Mouse (Mus musculus) retina, postnatal 1 day (tissue): ENCODE data around the gene Znfx1.

Source experiments
- DNase-seq: peaks from one replicate; pipeline ENCODE4 v3.0.0-alpha.2; 2012

The Znfx1 gene

DNA sequence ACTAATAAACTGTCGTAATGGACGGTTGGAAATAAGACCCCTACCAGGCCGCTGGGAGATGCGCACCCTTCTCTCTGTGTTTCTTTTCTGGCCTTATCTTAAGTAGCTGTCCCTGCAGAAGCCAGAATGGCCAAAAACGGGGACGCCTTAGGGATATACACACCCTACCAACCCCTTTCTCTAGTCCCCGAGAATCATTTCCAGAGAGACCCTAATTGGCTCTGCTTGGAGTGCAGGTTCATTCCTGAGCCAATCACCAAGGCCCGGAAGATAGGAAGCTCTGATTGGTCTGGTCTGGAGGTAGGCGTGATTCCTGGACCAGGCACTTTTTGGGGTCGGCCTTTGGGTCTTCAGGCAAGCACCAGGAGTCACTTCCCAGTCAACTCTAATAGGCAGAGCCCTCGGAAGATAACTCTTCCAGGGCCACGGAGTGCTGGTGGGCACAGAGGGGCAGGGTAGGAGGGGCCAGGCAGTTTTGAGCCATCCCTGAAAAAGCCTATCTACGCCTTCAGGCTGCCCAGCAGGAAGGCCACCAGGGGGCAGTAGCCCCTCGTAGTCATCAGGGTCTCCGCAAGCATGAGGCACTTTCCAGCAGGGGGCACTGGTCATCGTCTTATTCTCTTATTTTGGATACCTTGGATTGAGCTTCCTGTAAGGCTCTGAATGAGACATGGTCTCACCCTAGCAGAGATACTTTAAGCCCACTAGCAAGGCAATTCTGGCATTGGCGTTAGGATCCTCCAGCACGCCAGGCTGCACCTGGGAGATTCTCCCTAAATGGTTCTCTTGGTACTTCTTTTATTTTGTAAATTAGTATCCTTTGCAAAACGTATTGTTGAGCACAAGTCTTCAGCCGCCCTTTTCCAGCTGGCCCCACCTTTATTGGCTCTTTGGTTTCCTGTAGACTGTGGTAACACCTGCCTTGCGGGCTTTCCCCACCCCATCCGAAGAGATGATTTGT, 9.1 kb upstream of the Znfx1 start:
- DNase-seq = peak; percentile 96

DNA sequence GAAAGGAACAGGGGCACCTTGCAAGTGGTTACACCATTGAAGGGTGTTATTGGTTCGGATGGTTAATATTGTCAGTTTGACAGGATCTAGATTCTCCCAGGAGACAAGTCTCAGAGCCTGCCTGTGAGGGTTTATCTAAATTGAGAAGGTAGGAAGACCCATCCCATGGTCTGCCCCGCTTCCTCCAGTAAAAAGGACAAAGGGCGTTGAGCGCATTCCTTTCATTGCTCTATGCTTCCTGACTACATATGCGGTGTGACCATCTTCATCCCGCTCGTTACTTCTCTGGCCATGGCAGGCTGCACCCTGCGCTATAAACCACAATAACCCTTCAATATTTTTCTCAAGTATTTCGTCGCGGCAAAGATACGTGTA, 8.4 kb upstream of the Znfx1 start:
- no peak for DNase-seq

DNA sequence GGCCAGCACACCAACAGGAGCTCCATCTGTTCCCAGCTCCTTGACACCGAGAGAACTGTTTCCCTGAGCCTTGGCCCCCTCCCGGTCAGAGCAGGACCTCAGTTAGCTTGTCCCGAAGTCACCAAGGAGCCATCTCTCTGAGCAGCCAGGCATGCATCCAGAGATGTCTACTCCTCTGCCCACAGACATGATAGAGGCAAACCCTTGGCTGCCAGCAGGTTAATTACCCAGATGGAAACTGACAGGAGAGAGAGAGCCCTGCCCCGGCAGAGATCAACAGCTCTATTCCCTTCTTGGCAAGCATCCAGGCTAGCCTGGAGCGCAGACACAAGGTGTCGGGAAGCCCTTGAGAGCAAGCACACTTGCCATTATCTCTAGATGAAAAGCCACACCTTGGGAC, 7.5 kb upstream of the Znfx1 start:
- DNase-seq = no peak

DNA sequence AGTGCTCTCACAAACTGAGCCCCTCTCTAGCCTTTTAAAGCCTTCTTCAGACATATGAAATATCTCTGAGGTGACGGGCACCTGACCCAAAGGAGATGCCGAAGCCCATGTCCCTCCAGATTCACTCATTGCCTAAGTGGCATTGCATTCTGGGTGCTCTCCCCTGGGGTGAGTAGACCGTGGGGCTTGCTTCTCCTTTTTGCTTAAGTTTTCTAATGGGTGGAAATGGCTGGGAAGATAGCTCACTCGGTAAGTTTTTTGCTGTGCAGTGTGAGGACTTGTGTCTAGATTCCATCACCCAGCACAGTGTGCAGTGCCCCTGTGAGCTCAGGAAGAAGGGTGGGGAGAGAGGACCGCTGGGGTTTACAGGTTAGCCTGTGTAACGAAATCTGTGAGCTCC, 4.8 kb upstream of the Znfx1 start:
- DNase-seq = no peak

DNA sequence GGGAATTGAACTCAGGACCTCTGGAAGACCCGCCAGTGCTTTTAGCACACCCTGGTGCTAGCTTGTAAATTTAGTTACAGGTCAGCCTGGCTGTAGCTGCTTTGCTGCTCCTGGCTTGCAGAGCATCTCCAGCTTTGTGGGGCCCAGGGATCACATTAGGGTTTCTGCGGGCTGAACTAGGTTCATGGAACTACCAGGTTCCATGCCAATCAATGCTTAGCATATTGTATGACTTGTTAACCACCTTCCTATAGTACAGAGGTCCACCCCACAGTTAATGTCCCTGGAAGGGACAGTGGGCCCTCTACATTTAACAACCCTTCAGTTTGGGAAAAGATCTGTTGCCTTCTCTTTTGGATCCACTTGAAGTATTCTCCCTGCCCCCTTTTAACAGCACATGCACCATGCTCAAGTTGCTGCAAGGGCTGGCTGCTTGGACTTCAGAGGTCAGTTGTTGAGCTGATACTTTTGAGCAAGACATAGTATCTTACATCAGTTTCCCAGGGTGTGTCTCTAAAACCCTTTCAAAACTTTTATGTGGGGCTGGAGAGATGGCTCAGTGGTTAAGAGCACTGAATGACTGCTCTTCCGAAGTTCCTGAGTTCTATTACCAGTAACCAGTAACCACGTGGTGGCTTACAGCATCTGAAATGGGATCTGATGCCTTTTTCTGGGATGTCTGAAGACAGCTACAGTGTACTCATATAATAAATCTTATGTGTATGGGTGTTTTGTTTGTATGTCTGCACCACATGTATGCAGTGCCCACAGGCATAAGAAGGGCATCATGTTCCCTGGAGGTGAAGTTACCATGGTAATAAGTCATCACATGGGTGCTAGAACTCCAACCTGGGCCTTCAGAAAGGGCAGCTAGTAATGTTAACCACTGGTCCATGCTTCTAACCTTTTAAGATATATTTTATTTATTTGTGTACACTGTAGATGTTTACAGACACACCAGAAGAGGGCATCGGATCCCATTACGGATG, 4.0 kb upstream of the Znfx1 start:
- DNase-seq = no peak

DNA sequence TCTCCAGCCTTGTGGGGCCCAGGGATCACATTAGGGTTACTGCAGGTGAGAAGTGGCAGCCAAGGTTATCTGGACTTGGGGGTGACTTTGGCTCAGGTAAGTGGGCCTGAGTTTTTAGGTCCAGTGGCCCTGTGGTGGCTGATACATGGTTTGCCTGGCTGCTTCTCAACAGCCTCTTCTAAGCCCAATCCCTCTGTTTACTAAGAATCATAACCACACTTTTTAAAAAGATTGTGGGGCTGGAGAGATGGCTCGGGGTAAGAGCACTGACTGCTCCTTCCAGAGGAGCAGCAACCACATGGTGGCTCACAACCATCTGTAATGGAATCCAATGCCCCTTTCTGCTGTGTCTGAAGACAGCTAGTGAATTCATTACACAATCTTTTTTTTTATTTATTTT, 3.2 kb upstream of the Znfx1 start:
- no peak for DNase-seq

DNA sequence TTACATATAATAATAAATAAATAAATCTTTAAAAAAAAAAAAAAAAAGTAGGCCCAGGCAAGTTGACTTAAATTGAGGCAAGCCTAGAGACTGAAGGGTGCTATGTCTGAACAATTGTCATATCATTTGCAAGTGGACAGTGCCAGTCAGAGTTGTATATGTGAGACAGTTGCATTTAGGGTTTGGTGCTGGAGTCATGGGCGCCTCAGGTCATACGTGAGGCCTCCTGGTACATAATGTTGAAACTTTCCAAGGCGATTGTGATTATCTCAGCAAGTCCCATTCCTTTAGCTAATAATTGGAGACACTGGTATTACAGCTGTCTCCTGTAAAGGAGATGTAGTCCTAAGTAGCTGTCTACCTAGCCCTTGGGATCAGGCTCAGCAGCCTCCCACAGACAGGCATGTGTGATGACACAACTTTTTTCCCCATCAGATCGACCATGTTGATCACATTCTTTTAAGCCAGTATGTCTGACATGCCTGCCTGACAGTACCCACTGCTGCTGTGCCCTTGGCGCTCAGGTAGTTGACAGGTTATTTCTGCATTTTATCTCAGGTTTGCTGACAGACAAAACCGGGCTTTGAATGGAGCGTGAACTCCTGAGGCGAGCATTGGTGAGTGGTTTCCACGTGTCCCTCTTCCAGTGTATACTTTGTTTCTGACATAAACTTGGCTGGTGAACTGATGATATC, 1.9 kb upstream of the Znfx1 start:
- DNase-seq = no peak

DNA sequence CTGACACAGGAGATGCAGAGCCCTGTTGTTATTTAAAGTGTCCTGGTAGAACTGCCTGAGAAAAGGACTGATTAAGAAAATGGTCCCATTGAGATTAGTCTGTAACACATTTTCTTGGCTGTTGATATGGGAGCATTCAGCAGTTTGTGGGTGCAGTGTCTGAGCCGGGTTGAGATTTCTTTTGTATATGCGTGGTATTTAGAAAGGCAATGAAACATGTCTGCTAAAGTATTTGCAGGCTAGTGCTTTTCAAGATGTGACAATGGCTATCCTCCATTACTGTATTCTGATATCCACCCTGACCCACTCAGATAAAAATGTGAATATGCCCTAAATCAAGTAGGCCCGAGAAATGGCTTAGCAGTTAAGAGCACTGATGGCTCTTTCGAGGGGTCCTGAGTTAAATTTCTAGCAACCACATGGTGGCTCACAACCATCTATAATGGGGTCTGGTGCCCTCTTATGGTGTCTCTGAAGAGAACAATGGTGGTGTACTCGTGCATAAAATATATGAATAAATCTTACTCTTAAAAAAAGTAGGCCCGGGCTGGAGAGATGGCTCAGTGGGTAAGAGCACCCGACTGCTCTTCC, 1.2 kb upstream of the Znfx1 start:
- no peak for DNase-seq

DNA sequence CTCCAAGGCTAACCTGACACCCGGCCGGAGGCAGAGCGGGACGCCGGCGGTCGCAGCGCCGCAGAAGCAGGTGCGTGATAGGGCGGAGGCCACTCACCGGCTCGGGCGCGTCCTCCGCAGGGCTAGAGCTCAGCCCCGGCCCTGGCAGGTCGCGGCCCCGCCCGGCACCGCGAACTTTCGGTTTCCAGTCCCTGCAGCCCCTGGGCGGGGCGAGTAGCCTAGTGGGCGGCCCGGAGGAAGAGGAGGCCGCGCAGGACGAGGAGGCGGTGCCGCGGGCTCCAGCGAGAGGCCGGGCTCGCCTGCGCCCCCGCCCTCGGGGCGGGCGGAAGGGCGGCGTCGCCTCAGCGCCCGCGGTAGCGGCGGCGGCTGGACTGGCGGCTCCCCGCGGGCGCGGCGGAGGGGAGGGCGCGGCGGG, 311 bp downstream of the Znfx1 start:
- peak; percentile 94 for DNase-seq

DNA sequence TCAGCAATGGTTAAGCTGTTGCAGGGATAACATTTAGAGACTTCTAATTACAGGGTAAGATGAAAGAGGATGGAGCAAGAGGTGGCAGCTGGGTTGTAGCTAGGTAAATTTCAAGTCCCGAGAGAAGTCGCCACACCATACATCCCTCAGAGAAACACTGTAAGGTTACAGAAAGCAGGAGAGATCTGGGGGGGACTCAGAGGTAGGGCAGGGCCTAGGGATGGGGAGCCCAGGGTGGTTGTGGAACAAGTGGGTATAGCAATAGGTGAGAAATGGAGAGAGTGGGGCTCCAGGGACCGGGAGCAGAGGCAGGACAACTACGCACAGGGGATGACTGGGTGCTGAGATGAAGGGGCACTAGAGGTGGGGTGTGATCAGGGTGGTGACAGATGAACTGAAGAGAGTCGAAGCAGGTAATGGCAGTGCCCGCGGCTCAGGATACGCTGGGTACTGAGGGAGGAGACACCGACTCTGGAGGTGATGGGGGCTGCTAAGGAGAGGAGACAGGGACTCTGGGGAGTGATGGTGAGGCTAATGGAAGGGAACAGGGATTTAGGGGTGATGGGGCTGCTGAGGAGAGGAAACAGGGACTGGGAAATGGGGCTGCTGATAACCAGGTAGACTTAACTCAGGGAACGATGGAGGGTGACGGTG, 1.3 kb downstream of the Znfx1 start:
- DNase-seq = no peak

DNA sequence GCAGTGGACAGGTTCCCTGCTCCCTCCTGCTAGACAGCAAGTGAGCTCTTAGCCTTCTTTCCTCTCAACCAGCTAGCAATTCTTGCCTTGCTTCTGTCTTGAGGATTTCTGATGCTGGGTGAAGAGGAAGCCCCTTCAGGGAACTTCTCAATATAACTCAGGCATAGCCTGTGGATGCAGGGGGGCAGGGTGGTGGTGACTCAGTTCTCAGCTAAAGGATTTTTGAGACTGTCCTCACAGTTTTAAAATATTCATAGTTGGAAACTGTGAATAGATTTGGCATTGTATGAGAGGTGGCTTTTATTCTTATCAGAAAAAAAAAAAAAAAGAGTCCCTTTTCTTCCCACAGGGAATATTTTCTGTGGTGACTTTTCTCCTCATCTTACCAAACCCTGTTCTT, 2.1 kb downstream of the Znfx1 start:
- DNase-seq = no peak

DNA sequence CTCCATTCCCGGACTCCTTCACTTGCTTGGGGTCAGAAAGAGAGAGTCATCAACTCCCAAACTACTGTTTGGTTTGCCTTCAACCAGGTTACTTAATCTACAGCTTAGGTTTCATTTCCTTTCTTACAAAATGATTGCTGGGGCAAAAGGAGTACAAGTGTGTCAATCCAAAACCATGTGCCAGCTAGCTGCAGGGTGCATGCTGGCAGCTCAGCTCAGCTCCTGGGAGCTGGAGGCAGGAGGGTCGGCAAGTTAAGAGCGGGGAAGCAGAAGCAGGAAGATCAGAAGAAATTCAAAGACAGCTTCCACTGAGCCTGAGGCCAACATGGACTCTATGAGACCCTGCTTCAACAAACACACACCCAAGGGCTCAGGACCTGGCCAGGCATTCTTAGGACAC, 2.5 kb downstream of the Znfx1 start:
- DNase-seq = no peak

DNA sequence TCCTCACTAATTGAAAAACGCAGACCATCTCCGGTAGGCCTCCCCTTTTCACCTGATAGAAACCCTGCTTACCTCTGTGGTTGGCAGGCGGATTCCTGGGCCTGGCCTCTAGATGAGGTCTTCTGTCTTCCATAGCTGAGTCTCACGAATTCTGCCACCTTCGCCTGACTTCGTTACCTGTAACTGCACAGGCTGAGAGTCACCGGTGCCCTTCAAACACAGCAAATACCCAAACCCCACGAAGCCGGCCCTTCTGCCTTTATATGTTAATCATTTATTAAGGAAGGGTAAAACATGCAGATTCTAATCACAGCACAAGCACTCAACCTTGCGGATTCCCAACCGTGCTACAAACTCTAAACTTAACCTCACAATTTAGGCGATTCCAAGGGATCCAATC, 2.9 kb downstream of the Znfx1 start:
- DNase-seq = no peak

DNA sequence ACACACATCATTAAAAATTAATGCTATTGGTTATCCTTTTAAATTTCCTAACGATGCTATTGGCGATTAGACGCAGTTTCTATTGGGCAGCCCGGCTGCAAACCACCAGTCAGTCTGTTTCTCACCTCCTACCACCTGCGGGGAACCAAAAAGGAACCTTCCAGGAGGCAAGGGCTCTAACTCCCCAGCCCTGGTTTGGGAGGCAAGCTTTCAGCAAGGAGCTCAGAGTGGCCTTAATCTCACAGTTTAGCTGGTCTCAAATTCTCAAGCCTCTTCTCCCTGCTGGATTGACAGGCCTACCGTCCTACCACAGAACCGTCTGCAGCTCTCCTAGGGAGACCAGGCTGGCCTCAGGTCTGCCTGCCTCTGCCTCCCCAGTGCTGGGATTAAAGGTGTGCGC, 3.3 kb downstream of the Znfx1 start:
- DNase-seq = no peak

DNA sequence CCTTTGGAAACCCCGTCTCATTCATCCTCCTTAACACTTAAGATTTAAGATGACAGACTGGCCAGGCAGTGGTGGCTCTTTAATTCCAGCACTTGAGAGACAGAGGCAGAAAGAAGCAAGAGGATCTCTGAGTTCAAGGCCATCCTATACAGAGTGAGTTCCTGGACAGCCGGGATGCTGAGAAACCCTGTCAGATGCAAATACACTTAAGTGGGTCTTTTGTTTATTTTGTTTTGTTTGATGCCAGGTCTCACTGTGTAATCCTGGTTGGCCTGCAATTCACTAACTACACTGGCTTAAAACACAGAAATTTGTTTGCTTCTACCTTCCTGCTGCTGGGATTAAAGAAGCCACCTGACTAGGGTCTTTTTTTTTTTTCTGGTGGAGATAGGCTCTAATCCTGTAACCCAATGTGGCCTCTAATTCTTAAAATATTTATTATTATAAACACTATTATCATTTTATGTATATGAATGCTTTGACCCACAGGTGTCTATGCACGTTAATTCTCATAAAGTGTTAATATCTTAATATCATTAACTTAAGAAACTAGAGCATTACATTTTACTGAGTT, 3.9 kb downstream of the Znfx1 start:
- no peak for DNase-seq

DNA sequence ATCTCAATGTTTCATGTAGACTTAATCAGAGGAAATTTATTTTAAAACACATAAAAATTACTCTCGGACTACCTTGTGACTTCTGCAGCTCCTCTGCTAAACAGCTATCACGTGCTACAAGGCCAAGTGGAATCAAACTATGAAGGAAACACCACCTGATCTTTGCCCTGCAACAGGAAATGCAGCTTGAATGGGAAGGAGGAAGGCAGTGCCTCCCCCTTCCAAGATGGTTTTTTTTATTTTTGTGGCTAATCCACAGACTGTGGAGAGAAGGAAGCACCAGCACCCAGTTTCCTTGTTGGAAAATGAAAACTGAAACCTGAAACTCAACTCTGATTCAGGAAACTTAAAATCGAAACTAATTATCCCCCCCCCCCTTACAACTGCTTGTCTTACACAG, 4.6 kb downstream of the Znfx1 start:
- DNase-seq = no peak

DNA sequence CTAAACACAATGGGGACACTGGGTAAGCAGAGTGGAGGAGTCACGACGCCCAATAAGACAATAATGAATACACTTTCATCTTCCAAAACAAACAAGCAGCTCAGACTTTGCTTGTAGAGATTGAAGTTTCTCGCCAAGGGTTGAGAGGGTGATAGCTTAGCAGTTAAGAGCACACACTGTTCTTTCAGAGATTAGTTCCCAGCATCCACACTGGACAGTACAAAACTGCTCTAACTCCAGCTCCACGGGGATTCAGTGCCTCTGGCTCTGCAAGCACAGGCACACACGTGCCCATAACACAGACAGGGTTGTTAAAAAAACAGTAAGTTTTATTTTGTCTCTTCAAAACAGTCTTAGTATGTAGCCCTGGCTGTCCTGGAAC, 5.9 kb downstream of the Znfx1 start:
- DNase-seq = no peak

DNA sequence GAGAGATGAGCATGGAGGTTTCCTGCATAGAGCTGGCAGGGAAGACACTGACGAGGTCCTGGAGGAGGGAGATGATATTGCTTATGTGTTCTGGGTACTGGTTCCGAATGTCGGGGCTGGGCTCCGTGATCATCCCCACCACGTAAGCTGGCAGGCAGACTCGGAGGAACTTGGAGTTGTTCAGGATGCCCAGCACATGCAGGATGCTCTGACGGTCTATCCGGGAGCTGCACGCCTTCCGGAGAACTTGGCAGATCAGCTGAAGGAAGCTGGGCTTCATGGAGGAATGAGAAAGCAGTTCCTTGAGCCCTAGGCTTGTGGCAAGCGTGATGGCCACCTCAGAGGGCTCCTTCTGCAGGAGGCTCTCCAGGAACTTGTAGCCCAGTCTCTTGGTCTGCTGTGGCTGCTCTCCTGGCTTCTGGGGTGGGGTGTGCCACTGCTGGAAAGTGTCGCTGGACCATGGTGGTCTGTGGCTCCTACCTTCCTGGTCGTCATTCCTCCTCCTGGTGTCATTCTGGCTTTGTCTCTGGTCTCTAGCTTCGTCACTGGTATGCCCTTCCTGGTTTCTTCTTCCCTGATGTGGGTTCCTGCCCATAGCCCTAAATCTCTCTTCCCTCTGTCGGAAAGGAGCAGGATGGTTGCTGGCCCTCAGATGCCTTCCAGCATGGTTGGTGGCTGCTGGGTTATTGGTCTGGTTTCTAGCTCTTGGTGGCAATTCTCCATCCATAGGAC, 6.4 kb downstream of the Znfx1 start:
- no peak for DNase-seq

DNA sequence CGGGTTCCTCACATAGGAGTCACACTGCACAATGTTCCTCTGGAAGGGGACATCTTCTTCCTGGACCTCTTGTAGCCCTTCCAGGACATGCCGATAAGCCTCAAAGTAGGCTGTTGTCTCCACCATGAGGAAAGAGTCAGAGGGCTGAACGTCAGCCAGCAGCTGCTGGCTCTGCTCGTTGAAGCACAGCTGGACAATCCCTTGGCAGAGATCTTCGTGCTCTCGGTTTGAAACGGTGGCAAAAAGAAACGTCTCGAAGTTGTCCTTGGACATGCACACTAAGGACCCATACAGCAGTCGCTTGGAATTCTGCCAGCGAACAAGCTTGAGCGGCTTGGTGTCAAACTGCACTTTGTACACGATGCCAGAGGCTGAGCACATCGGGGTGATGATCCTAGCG, 7.4 kb downstream of the Znfx1 start:
- DNase-seq = no peak

DNA sequence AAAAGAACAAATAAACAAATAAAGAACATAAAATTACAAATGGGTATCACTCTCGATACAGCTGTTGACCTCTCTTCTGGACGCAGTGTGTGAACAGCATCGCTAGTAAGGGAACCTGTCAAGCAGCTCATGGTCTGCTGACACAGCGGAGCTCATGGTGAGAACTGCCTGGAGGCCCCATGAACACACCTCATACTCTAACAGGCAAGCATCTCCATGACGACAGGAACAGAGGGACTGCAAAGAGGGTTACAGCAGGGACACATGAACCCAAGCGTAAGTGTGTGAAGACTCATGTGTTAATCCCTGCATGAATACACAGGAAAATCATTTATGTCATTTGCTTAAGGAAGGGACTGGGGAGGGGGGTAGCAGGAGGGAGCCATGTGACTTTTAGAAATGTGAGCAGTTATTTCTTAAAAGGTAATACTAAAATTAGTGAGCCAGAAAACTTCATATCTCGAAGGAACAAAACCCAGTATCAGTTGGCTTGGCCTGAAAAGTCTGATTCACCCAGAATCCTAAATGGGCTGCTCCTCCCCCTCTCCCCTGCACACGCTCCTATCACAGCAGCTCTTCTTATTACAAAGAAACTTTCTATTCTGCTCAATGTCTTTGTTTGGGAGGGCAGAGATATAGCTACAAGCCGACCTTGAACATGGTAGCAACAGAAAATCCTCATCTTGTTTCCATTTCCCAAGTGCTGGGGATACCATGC, 9.5 kb downstream of the Znfx1 start:
- peak; percentile 85 for DNase-seq
